Mouse (Mus musculus) bone marrow, adult 2 months (tissue): ENCODE measurements around the gene Mbd4.

Experiments used
- CTCF ChIP-seq: fragments of 200-500 bp; IDR thresholded peaks from 2 replicates; pipeline ENCODE4 v1.5.1; 2011; ENCODE audit warnings: low read length, control low read depth; ENCODE audit not compliant: control insufficient read depth, insufficient read depth
- POLR2A ChIP-seq: fragments of 200-500 bp; IDR thresholded peaks from 2 replicates; pipeline ENCODE4 v1.6.1; 2011; ENCODE audit warnings: low read depth, mild to moderate bottlenecking, control low read depth, low read length, borderline replicate concordance; ENCODE audit not compliant: control insufficient read depth

- TF ChIP-seq CTCF, result no peak
- no peak for TF ChIP-seq POLR2A
These were observed 43.2 kb upstream of the Mbd4 start for GRCm38 (mm10) chr6:115896346-115896745.
